Mouse (Mus musculus) brain, embryonic 14.5 days (tissue): Measurements from ENCODE around the gene D2hgdh.

Experiments used
- CTCF ChIP-seq: fragments of 200-500 bp; IDR thresholded peaks from 2 replicates; pipeline ENCODE4 v1.5.1; 2012; ENCODE audit warnings: inconsistent platforms, mild to moderate bottlenecking, moderate library complexity, borderline replicate concordance; ENCODE audit not compliant: insufficient read depth, insufficient read length; ENCODE audit errors: extremely low read depth
- POLR2A ChIP-seq: fragments of 200-500 bp; IDR thresholded peaks from 2 replicates; pipeline ENCODE4 v1.6.1; 2012; ENCODE audit warnings: mild to moderate bottlenecking, inconsistent platforms, borderline replicate concordance; ENCODE audit not compliant: poor library complexity, insufficient read depth, insufficient read length, severe bottlenecking; ENCODE audit errors: extremely low read depth

GRCm38 (mm10) chr1:93808871-93809270 is 15.8 kb upstream of the D2hgdh start:
- TF ChIP-seq CTCF (no peak), POLR2A (no peak)
